Comparison of ENCODE assay signal across 9 mouse cellular contexts in genomic region chr3:81922910-81923309, GRCm38 (mm10). TPM values are rescaled to one million over a fixed set of nuclear protein-coding genes. Genes with fewer than 3 reads are reported as not detected.
DNase-seq lines count a peak whose midpoint lies in the region; ATAC-seq lines count a peak whose summit lies in the region.
"Had no signal": no experiment of that assay in that cellular context is flagged by ENCODE, and none has a peak within 500 bp of the region (broad histone marks: within the 10 kb centered on the region; RNA-seq: fewer than 3 reads in every experiment).

No protein-coding gene starts in this region.

- no peaks in the 10 kb centered on the region for H3K36me3 ChIP-seq in forebrain, embryonic 13.5 days (ENCODE audit: poor library complexity, severe bottlenecking)
- H3K36me3 ChIP-seq in forebrain, embryonic 11.5 days (ENCODE audit: control insufficient read depth, insufficient read depth, low read length) = no peaks in the 10 kb centered on the region
- H3K36me3 ChIP-seq in lung, embryonic 16.5 days (ENCODE audit: control insufficient read depth, insufficient read depth, low read length) = no peaks in the 10 kb centered on the region
- H3K36me3 ChIP-seq in stomach, embryonic 16.5 days (ENCODE audit: control insufficient read depth, insufficient read depth, low read length) = no peaks in the 10 kb centered on the region

- peaks cover 26% of the 10 kb centered on the region for H3K4me1 ChIP-seq in forebrain, embryonic 13.5 days
- no peaks in the 10 kb centered on the region for H3K4me1 ChIP-seq in forebrain, embryonic 11.5 days (replicated peaks; ENCODE audit: control insufficient read depth, insufficient read depth, low read length)
- H3K4me1 ChIP-seq in lung, embryonic 16.5 days (replicated peaks; ENCODE audit: control insufficient read depth, insufficient read depth, low read length) = peaks cover 6% of the 10 kb centered on the region
- no peaks in the 10 kb centered on the region; the same call in 1 of the 2 replicates for H3K4me1 ChIP-seq in stomach, embryonic 16.5 days (ENCODE audit: control insufficient read depth, insufficient read depth, low read length)

- no peaks in the 10 kb centered on the region for H3K27me3 ChIP-seq in forebrain, embryonic 13.5 days
- no peaks in the 10 kb centered on the region for H3K27me3 ChIP-seq in forebrain, embryonic 11.5 days (ENCODE audit: control insufficient read depth, insufficient read depth, low read length)
- H3K27me3 ChIP-seq in lung, embryonic 16.5 days (ENCODE audit: control insufficient read depth, insufficient read depth, low read depth, low read length) = no peaks in the 10 kb centered on the region
- no peaks in the 10 kb centered on the region for H3K27me3 ChIP-seq in stomach, embryonic 16.5 days (ENCODE audit: control insufficient read depth, insufficient read depth, low read length)

- WGBS in forebrain, embryonic 13.5 days = 52% methylated on average over 4 of the region's 4 CpGs
- 72% methylated on average over 4 of the region's 4 CpGs for WGBS in forebrain, embryonic 11.5 days
- 23% methylated on average over 4 of the region's 4 CpGs for WGBS in lung, embryonic 16.5 days
- 47% methylated on average over 4 of the region's 4 CpGs for WGBS in stomach, embryonic 16.5 days

- no peak overlapping the region for H3K27ac ChIP-seq in forebrain, embryonic 13.5 days
- H3K27ac ChIP-seq in forebrain, embryonic 11.5 days (ENCODE audit: low read depth, low read length) = no peak overlapping the region
- H3K27ac ChIP-seq in lung, embryonic 16.5 days (ENCODE audit: low read length) = no peak overlapping the region
- H3K27ac ChIP-seq in stomach, embryonic 16.5 days (ENCODE audit: low read length) = peak overlapping the region; percentile 62; the same call in 1 of the 2 replicates

- no peak overlapping the region for H3K4me2 ChIP-seq in forebrain, embryonic 13.5 days
- H3K4me2 ChIP-seq in forebrain, embryonic 11.5 days (ENCODE audit: low read depth, low read length, severe bottlenecking) = no peak overlapping the region
- H3K4me2 ChIP-seq in lung, embryonic 16.5 days (ENCODE audit: low read depth, low read length) = peak overlapping the region; percentile 14; the same call in 1 of the 2 replicates
- H3K4me2 ChIP-seq in stomach, embryonic 16.5 days (ENCODE audit: low read depth, low read length) = no peak overlapping the region

- no peaks in the 10 kb centered on the region for H3K9me3 ChIP-seq in forebrain, embryonic 13.5 days (replicated peaks)
- no peaks in the 10 kb centered on the region for H3K9me3 ChIP-seq in forebrain, embryonic 11.5 days (ENCODE audit: control insufficient read depth, low read length)
- H3K9me3 ChIP-seq in lung, embryonic 16.5 days (ENCODE audit: control insufficient read depth, low read length) = no peaks in the 10 kb centered on the region
- H3K9me3 ChIP-seq in stomach, embryonic 16.5 days (replicated peaks; ENCODE audit: control insufficient read depth, low read length) = no peaks in the 10 kb centered on the region

- H3K9ac ChIP-seq in forebrain, embryonic 13.5 days = no peak overlapping the region
- H3K9ac ChIP-seq in forebrain, embryonic 11.5 days (ENCODE audit: low read length) = no peak overlapping the region
- no peak overlapping the region for H3K9ac ChIP-seq in lung, embryonic 16.5 days (ENCODE audit: low read length)
- H3K9ac ChIP-seq in stomach, embryonic 16.5 days (ENCODE audit: low read length) = no peak overlapping the region

- no peak overlapping the region for H3K4me3 ChIP-seq in forebrain, embryonic 13.5 days
- H3K4me3 ChIP-seq in forebrain, embryonic 11.5 days (ENCODE audit: low read depth, low read length) = no peak overlapping the region
- H3K4me3 ChIP-seq in lung, embryonic 16.5 days (ENCODE audit: low read length) = no peak overlapping the region
- no peak overlapping the region for H3K4me3 ChIP-seq in stomach, embryonic 16.5 days (replicated peaks; ENCODE audit: low read length)

- DNase-seq in forebrain, embryonic 11.5 days (ENCODE audit: low spot score) = no peak
- DNase-seq in urinary bladder, postnatal 25 days (ENCODE audit: low spot score) = peak; percentile 7
- no peak for DNase-seq in urinary bladder, postnatal 10 days (ENCODE audit: low spot score)
- DNase-seq in ovary, postnatal 14 days (ENCODE audit: low spot score) = no peak
- DNase-seq in cerebellum, adult 9-11 months = no peak
- DNase-seq: gastrocnemius, postnatal 25 days had no signal

- ATAC-seq in forebrain, embryonic 13.5 days = peak; percentile 41; the same call in 1 of the 2 replicates
- no peak for ATAC-seq in forebrain, embryonic 11.5 days (replicated peaks; ENCODE audit: low FRiP score)
- ATAC-seq in lung, embryonic 16.5 days (ENCODE audit: low read depth) = peak; percentile 83
- ATAC-seq in stomach, embryonic 16.5 days (ENCODE audit: insufficient read depth, low FRiP score) = peak; percentile 98

RNA-seq across cellular contexts. Expression of gene Ctso, which starts 9.5 kb away (rescaled TPM):
- 8.1 and 8.5 TPM in 2 replicates for polyA plus RNA-seq in forebrain, embryonic 13.5 days (2015; fragmentation: Nextera tagmentation; extraction: Ambion mirVana)
- 5.2 and 5.8 TPM in 2 replicates for polyA plus RNA-seq in forebrain, embryonic 11.5 days (2014; fragmentation: Nextera tagmentation; extraction: Ambion mirVana)
- polyA plus RNA-seq in lung, embryonic 16.5 days (2015; fragmentation: Nextera tagmentation; extraction: Ambion mirVana) = 32.6 and 34.3 TPM in 2 replicates
- 19.3 and 22.6 TPM in 2 replicates for polyA plus RNA-seq in stomach, embryonic 16.5 days (2015; fragmentation: Nextera tagmentation; extraction: Ambion mirVana)

RNA-seq across cellular contexts. Expression of gene Tdo2, which starts 53.1 kb away (rescaled TPM):
- polyA plus RNA-seq in forebrain, embryonic 13.5 days (2015; fragmentation: Nextera tagmentation; extraction: Ambion mirVana) = 0.19 and 0.77 TPM in 2 replicates
- polyA plus RNA-seq in forebrain, embryonic 11.5 days (2014; fragmentation: Nextera tagmentation; extraction: Ambion mirVana) = not detected in 2 replicates
- polyA plus RNA-seq in lung, embryonic 16.5 days (2015; fragmentation: Nextera tagmentation; extraction: Ambion mirVana) = 1.9 and 2.6 TPM in 2 replicates
- polyA plus RNA-seq in stomach, embryonic 16.5 days (2015; fragmentation: Nextera tagmentation; extraction: Ambion mirVana) = 0.39 and 0.41 TPM in 2 replicates

RNA-seq across cellular contexts. Expression of gene Asic5, which starts 59.2 kb away (rescaled TPM):
- not detected in 2 replicates for polyA plus RNA-seq in forebrain, embryonic 13.5 days (2015; fragmentation: Nextera tagmentation; extraction: Ambion mirVana)
- polyA plus RNA-seq in forebrain, embryonic 11.5 days (2014; fragmentation: Nextera tagmentation; extraction: Ambion mirVana) = not detected in 2 replicates
- not detected in 2 replicates for polyA plus RNA-seq in lung, embryonic 16.5 days (2015; fragmentation: Nextera tagmentation; extraction: Ambion mirVana)
- polyA plus RNA-seq in stomach, embryonic 16.5 days (2015; fragmentation: Nextera tagmentation; extraction: Ambion mirVana) = 0.14 TPM in 1 of 2 replicates, not detected in the other
